Mouse (Mus musculus) hindbrain, embryonic 12.5 days (tissue): ENCODE measurements at regions not wholly inside any gene's neighbourhood (a gene's known extent, or its start where the extent isn't known, plus 50 kb on each side); places are given as distances from the start of the nearest gene placed in this dataset.

ENCODE experiments used
- ATAC-seq: fragments of 200-750 bp; cut with Nextera tagmentation; 2 replicates; pipeline ENCODE4 v1.8.0; 2017; ENCODE audit warnings: moderate TSS enrichment; ENCODE audit not compliant: low FRiP score
- H3K27ac ChIP-seq: fragments of 300-500 bp; sonication (generic); 2 replicates; pipeline ENCODE4 v1.5.1; 2016; ENCODE audit warnings: mild to moderate bottlenecking
- H3K27me3 ChIP-seq: fragments of 300-500 bp; sonication (generic); 2 replicates; pipeline ENCODE4 v1.6.1; 2016; ENCODE audit warnings: mild to moderate bottlenecking
- H3K36me3 ChIP-seq: fragments of 300-500 bp; sonication (generic); 2 replicates; pipeline ENCODE4 v1.6.1; 2016; ENCODE audit warnings: mild to moderate bottlenecking
- H3K4me1 ChIP-seq: fragments of 300-500 bp; sonication (generic); 2 replicates; pipeline ENCODE4 v1.6.1; 2016
- H3K4me2 ChIP-seq: fragments of 300-500 bp; sonication (generic); replicated peaks from 2 replicates; pipeline ENCODE4 v1.6.1; 2016; ENCODE audit warnings: mild to moderate bottlenecking
- H3K4me3 ChIP-seq: fragments of 300-500 bp; sonication (generic); 2 replicates; pipeline ENCODE4 v1.5.1; 2016; ENCODE audit warnings: mild to moderate bottlenecking
- H3K9ac ChIP-seq: fragments of 300-500 bp; sonication (generic); 2 replicates; pipeline ENCODE4 v1.6.1; 2016; ENCODE audit warnings: mild to moderate bottlenecking, moderate library complexity
- H3K9me3 ChIP-seq: fragments of 300-500 bp; sonication (generic); replicated peaks from 2 replicates; pipeline ENCODE4 v1.6.1; 2016; ENCODE audit warnings: mild to moderate bottlenecking
- WGBS: fragments of 180-500 bp; shearing (Covaris S2); methylation state at CpG from one replicate; pipeline ENCODE4 v1.1.7; 2016; 5-methylcytosine and 5-hydroxymethylcytosine counted together

- 17% methylated on average over 1 of the region's 1 CpGs for WGBS
- H3K9ac ChIP-seq, result no peak overlapping the region
- no peak overlapping the region for H3K4me2 ChIP-seq
- ATAC-seq, result no peak
- H3K36me3 ChIP-seq, result no peaks in the 10 kb centered on the region
- H3K4me1 ChIP-seq, result no peaks in the 10 kb centered on the region
- H3K9me3 ChIP-seq, result no peaks in the 10 kb centered on the region
- no peak overlapping the region for H3K4me3 ChIP-seq
- H3K27ac ChIP-seq, result no peak overlapping the region
- no peaks in the 10 kb centered on the region for H3K27me3 ChIP-seq
Observed at GRCm38 (mm10) chr14:45714311-45714710, 56.4 kb upstream of the Ddhd1 start.

GRCm38 (mm10) chr14:45714786-45715185 is 56.8 kb upstream of the Ddhd1 start:
- Histone ChIP-seq H3K4me2 (no peak overlapping the region), H3K4me1 (no peaks in the 10 kb centered on the region), H3K27me3 (no peaks in the 10 kb centered on the region), H3K9me3 (no peaks in the 10 kb centered on the region), H3K36me3 (no peaks in the 10 kb centered on the region), H3K27ac (no peak overlapping the region), H3K4me3 (no peak overlapping the region), H3K9ac (no peak overlapping the region)
- no peak for ATAC-seq

DNA sequence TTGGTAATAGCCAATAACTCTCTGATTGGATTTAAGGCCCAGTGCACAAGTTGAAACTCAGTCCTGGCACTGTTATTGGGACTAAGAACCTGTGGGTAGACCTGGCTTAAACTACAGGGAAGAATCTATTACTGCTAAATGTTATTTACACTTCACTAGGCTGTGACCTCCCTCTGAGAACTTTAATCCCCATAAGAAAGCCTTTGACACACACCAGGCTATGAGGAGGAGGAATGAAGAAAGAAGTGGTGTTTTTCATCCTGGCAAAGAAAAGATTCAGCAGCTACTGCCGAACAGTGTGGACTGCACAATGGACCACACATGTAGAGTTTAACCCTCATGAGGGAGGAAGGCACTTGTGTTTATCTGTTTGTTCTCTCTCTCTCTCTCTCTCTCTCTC is 58.2 kb upstream of the Ddhd1 start:
- H3K9ac ChIP-seq, result no peak overlapping the region
- H3K27ac ChIP-seq, result no peak overlapping the region
- no peaks in the 10 kb centered on the region for H3K4me1 ChIP-seq
- H3K4me3 ChIP-seq, result no peak overlapping the region
- no peak for ATAC-seq
- H3K4me2 ChIP-seq, result no peak overlapping the region
- no peaks in the 10 kb centered on the region for H3K9me3 ChIP-seq
- WGBS, result 27% methylated on average over 1 of the region's 1 CpGs
- no peaks in the 10 kb centered on the region for H3K36me3 ChIP-seq
- no peaks in the 10 kb centered on the region for H3K27me3 ChIP-seq

DNA sequence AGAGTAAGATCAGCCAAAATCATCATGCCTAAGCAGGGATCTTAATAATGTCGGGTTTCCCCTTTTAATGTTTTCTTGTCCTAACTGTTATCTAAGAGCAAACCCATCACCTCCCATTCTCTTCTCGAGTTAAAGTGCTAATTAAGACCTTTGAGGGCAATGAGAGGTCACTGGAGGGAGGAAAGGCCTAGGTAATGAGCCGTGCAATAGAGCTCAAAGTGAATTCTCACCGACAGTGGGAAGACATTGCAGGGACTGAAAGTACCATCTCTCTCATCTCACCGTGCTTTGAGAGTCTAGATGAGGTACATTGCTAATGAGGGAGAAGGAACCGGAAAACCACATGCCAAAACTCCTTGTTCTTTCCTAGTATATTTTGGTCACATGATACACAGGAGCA is 64.9 kb upstream of the Ddhd1 start:
- no peak overlapping the region for H3K27ac ChIP-seq
- 34% methylated on average over 6 of the region's 6 CpGs for WGBS
- H3K36me3 ChIP-seq, result no peaks in the 10 kb centered on the region

DNA sequence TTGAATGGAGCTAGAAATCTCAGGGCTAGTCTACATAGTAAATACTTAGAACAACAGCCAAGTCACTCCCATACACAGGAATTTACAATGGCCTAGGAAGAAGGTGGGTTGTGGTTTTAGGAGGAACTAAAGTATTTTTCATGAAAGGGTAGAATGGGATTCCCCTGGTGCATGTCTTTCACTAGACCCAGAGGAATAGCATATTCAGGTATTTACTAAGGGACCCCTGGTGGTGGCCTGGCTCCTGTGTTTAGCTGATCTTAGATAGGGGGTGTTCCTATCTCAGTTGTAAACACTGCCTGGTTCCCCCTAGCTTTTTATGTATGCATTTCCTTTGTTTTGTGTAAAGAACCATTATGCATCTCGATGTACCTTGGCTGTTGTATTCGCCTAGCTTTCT is 66.4 kb upstream of the Ddhd1 start:
- H3K4me3 ChIP-seq, result no peak overlapping the region
- no peak overlapping the region for H3K27ac ChIP-seq
- no peak for ATAC-seq
- 0 out of 2 replicates have a peak, but pooled peaks cover 5% of the 10 kb centered on the region for H3K9me3 ChIP-seq
- WGBS, result 91% methylated on average over 2 of the region's 2 CpGs
- no peaks in the 10 kb centered on the region for H3K4me1 ChIP-seq
- H3K27me3 ChIP-seq, result no peaks in the 10 kb centered on the region
- H3K36me3 ChIP-seq, result no peaks in the 10 kb centered on the region
- no peak overlapping the region for H3K4me2 ChIP-seq
- H3K9ac ChIP-seq, result no peak overlapping the region

More for the DNA sequence above, 64.9 kb upstream of the Ddhd1 start:
- H3K4me3 ChIP-seq, result no peak overlapping the region
- H3K4me2 ChIP-seq, result no peak overlapping the region
- H3K4me1 ChIP-seq, result no peaks in the 10 kb centered on the region
- no peaks in the 10 kb centered on the region for H3K27me3 ChIP-seq
- H3K9ac ChIP-seq, result no peak overlapping the region
- H3K9me3 ChIP-seq, result 0 out of 2 replicates have a peak, but pooled peaks cover 5% of the 10 kb centered on the region
- no peak for ATAC-seq

DNA sequence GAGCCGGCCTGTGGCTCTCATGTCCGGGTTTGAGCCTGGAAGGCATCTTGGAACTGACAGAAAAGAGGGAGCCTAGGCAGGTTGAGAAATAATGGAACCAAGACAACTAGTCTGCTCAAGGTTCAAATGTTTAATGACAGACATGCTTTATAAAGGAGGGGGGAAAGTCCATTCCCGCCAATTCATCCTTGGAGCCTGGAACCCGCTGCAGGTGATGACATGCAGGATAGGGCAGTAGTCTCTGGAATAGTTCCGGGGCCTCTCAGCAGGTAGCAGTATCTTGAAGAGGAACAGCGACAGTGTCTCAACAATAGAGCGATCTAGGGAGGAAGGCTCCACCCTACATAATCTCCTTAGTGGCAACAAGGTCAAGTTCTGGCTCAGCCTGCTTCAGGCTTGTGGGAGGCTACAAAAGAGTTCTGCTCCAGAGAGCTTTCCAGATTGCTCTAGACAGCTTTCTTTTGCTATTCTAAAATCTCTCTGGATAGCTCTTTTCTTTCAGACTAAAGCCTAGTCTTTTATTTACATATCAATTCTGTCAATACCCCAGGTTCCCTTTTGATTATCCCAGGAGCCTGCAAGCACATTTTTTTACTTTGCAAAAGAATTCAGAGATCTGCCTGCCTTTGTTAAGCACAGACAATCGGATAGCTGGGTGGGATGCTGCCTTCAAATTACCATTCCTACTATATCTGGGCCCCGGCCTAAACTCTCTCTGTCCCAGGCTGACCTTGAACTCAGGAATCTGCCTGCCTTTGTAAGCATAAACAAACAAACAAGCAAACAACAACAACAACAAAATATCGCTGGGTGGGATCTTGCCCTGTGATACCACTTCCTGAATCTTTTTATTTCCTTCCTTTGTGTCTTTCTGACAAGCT is 76.8 kb upstream of the Ddhd1 start:
- H3K4me1 ChIP-seq, result no peaks in the 10 kb centered on the region
- no peak for ATAC-seq
- H3K36me3 ChIP-seq, result no peaks in the 10 kb centered on the region
- no peaks in the 10 kb centered on the region for H3K27me3 ChIP-seq
- H3K9me3 ChIP-seq, result no peaks in the 10 kb centered on the region
- no peak overlapping the region for H3K9ac ChIP-seq
- no peak overlapping the region for H3K4me2 ChIP-seq
- H3K4me3 ChIP-seq, result no peak overlapping the region
- WGBS, result 60% methylated on average over 10 of the region's 10 CpGs
- H3K27ac ChIP-seq, result no peak overlapping the region

DNA sequence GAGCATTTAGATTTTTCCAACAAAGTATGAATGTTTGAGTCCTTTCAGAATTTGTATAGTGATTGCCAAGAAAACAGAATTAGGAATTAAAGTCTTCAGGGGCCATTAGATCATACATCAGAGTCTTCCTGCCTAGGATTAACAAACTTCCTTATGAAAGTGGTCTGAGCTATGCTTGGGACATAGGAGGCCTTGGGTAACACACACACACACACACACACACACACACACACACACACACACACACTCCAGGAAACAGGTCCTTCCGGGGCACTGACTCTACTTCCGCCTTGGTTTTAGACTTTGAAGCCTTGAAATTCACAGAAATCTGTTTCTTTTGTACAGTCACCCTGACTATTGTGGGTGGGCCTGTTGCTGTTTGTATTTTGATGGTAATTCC is 80.0 kb upstream of the Ddhd1 start:
- no peak overlapping the region for H3K27ac ChIP-seq
- 0 out of 2 replicates have a peak, but pooled peaks cover 2% of the 10 kb centered on the region for H3K4me1 ChIP-seq
- 92% methylated on average over 2 of the region's 2 CpGs for WGBS
- no peaks in the 10 kb centered on the region for H3K36me3 ChIP-seq
- H3K9me3 ChIP-seq, result no peaks in the 10 kb centered on the region
- no peak overlapping the region for H3K4me3 ChIP-seq
- H3K4me2 ChIP-seq, result no peak overlapping the region
- H3K27me3 ChIP-seq, result no peaks in the 10 kb centered on the region
- H3K9ac ChIP-seq, result no peak overlapping the region
- ATAC-seq, result no peak

DNA sequence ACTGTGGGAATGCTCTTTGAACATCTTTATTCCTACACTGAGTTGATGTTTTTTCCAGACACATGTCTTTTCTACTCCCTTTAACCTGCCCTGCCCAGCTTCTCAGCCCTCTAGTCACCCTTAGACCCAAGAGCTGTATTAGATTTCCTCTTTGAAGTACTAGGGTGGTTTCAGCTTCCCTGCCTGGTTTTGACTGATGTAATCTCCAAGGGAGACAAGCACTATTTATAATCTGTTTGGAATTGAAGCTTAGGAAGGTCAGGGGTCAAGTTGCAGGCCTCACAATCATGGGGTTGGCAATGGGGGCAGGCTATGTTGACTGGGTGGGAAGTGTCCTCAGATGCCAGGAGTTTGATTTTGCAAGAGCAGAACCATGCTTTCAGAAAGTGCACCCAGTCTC is 81.7 kb upstream of the Ddhd1 start:
- H3K9ac ChIP-seq, result no peak overlapping the region
- no peaks in the 10 kb centered on the region for H3K27me3 ChIP-seq
- no peaks in the 10 kb centered on the region for H3K36me3 ChIP-seq
- no peak overlapping the region for H3K4me2 ChIP-seq
- H3K4me1 ChIP-seq, result 0 out of 2 replicates have a peak, but pooled peaks cover 2% of the 10 kb centered on the region
- no peak overlapping the region for H3K27ac ChIP-seq
- no peaks in the 10 kb centered on the region for H3K9me3 ChIP-seq
- ATAC-seq, result no peak
- H3K4me3 ChIP-seq, result no peak overlapping the region

GRCm38 (mm10) chr14:45740662-45741061 is 82.7 kb upstream of the Ddhd1 start:
- no peaks in the 10 kb centered on the region for H3K36me3 ChIP-seq
- no peak overlapping the region for H3K27ac ChIP-seq
- H3K4me3 ChIP-seq, result no peak overlapping the region
- H3K4me1 ChIP-seq, result 0 out of 2 replicates have a peak, but pooled peaks cover 2% of the 10 kb centered on the region
- H3K9ac ChIP-seq, result no peak overlapping the region
- no peak for ATAC-seq
- H3K4me2 ChIP-seq, result no peak overlapping the region
- no peaks in the 10 kb centered on the region for H3K27me3 ChIP-seq
- WGBS, result 30% methylated on average over 3 of the region's 3 CpGs
- no peaks in the 10 kb centered on the region for H3K9me3 ChIP-seq

DNA sequence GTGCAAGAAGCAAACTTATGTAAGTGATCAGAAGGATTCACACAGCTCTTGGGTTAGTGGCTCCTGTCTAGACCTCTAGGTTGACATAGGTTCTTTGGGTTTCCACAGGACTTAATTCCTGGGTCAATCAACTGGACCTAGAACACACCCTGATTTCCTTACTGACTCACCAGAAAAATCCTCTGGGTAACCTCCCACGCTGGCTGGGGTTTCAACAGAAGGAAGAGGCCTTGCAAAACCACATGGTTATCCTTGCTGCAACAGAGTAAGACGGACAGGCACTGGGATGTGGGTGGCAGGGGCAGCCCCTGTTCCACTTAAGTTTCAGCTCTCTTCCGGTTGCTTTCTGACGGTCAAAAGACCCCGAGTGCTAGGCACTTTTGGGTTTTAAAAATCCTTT is 88.2 kb upstream of the Ddhd1 start:
- Histone ChIP-seq H3K27me3 (no peaks in the 10 kb centered on the region), H3K36me3 (no peaks in the 10 kb centered on the region), H3K27ac (no peak overlapping the region), H3K4me2 (no peak overlapping the region), H3K9ac (no peak overlapping the region), H3K4me1 (no peaks in the 10 kb centered on the region), H3K4me3 (no peak overlapping the region), H3K9me3 (no peaks in the 10 kb centered on the region)
- ATAC-seq, result no peak
- WGBS, result 86% methylated on average over 5 of the region's 5 CpGs

- 0% methylated on average over 1 of the region's 1 CpGs for WGBS
- H3K36me3 ChIP-seq, result no peaks in the 10 kb centered on the region
- no peaks in the 10 kb centered on the region for H3K4me1 ChIP-seq
- ATAC-seq, result no peak
- H3K9me3 ChIP-seq, result no peaks in the 10 kb centered on the region
- no peak overlapping the region for H3K27ac ChIP-seq
- H3K27me3 ChIP-seq, result no peaks in the 10 kb centered on the region
- H3K4me3 ChIP-seq, result no peak overlapping the region
- no peak overlapping the region for H3K4me2 ChIP-seq
- H3K9ac ChIP-seq, result no peak overlapping the region
Observed at GRCm38 (mm10) chr14:45757376-45757775, 99.4 kb upstream of the Ddhd1 start.

DNA sequence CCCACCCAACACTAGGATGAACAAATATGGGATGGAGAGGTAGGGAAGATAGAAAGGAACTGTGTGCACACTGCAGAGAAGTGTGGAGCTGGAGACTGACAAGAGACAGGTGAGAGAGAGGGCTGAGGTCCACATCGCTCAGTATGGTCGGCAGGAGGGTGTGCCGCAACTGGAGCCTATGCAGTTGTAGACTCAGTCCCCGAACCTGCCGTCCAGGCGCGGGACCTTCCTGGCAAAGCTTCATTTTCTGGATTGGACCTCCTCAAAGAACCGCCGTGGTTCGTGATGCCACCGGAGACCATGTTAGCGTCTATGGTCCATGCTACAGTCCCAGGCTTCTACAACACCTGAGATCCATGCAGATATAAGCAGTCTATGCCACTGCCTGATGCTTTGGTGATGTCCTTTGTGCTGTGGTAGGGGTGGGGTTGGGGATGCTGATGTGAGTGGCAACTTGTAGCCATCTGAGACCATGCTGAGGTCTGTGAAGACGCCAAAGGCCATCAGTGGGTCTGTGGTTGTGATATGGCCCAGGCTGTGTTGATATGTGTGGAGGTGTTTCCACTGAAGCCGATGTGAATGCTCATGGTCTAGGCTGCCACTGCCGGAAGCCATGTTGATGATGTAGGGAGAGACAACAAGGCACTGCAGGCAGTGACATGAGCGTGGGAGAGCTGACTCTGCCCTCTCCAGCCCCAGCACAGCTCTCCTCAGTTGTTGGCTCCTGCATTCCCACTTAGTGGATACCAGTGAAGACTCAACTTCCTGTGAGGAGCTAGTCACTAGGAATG is 103.1 kb upstream of the Ddhd1 start:
- H3K27me3 ChIP-seq, result no peaks in the 10 kb centered on the region
- H3K9ac ChIP-seq, result no peak overlapping the region
- no peaks in the 10 kb centered on the region for H3K9me3 ChIP-seq
- no peak overlapping the region for H3K4me3 ChIP-seq
- WGBS, result 93% methylated on average over 16 of the region's 16 CpGs
- no peak for ATAC-seq
- no peaks in the 10 kb centered on the region for H3K4me1 ChIP-seq
- no peak overlapping the region for H3K4me2 ChIP-seq
- H3K27ac ChIP-seq, result no peak overlapping the region
- H3K36me3 ChIP-seq, result no peaks in the 10 kb centered on the region
